In genomic region chr16:32147589-32148207, GRCm38 (mm10) we compare ENCODE assay signal across 8 mouse cellular contexts. TPM values are rescaled to one million over a fixed set of nuclear protein-coding genes. Genes with fewer than 3 reads are reported as not detected.
DNase-seq lines count a peak whose midpoint lies in the region; ATAC-seq and TF ChIP-seq lines count a peak whose summit lies in the region.

No protein-coding gene starts in this region.

- peaks cover 19% of the 10 kb centered on the region for H3K36me3 ChIP-seq in lung, postnatal 0 days (ENCODE audit: insufficient read depth, low read length)
- H3K36me3 ChIP-seq in limb, embryonic 10.5 days, result peaks cover 23% of the 10 kb centered on the region
- H3K36me3 ChIP-seq in stomach, embryonic 15.5 days, result no peaks in the 10 kb centered on the region

- no peak overlapping the region for H3K4me3 ChIP-seq in lung, postnatal 0 days (ENCODE audit: low read depth, low read length)
- peak overlapping the region; percentile 31 for H3K4me3 ChIP-seq in limb, embryonic 10.5 days
- H3K4me3 ChIP-seq in stomach, embryonic 15.5 days (replicated peaks), result no peak overlapping the region

- intact Hi-C loops in left cerebral cortex, postnatal 4 days (cut with DNase I), result no loop called here

- H3K27ac ChIP-seq in lung, postnatal 0 days (ENCODE audit: low read length), result no peak overlapping the region
- H3K27ac ChIP-seq in limb, embryonic 10.5 days, result peak overlapping the region; percentile 68
- no peak overlapping the region for H3K27ac ChIP-seq in stomach, embryonic 15.5 days

- no peak overlapping the region for H3K9ac ChIP-seq in lung, postnatal 0 days (replicated peaks; ENCODE audit: low read depth)
- H3K9ac ChIP-seq in stomach, embryonic 15.5 days, result no peak overlapping the region

- no peak for DNase-seq in cerebellum, adult 11 months
- no peak for DNase-seq in lung, postnatal 0 days (ENCODE audit: low spot score)
- no peak for DNase-seq in lung, adult 18-20 months
- peak; percentile 36 for DNase-seq in limb, embryonic 10.5 days (ENCODE audit: low spot score)
- no peak for DNase-seq in left cerebral cortex, postnatal 4 days
- no peak for DNase-seq in adrenal gland, postnatal 14 days

- ATAC-seq in cerebellum, adult (ENCODE audit: insufficient number of reproducible peaks, low FRiP score, low TSS enrichment), result peak; percentile 61; the same call in 1 of the 2 replicates
- ATAC-seq in lung, postnatal 0 days, result peak; percentile 40
- ATAC-seq in stomach, embryonic 15.5 days (ENCODE audit: insufficient read depth, low FRiP score, low read depth), result no peak

- no peak overlapping the region for H3K4me2 ChIP-seq in lung, postnatal 0 days (replicated peaks; ENCODE audit: low read depth, low read length)
- 0 out of 2 replicates have a peak overlapping the region, but pooled peaks have one; percentile 19 for H3K4me2 ChIP-seq in stomach, embryonic 15.5 days

- no peaks in the 10 kb centered on the region for H3K27me3 ChIP-seq in lung, postnatal 0 days (replicated peaks; ENCODE audit: insufficient read depth, low read length)
- H3K27me3 ChIP-seq in limb, embryonic 10.5 days (ENCODE audit: low read depth, poor library complexity, severe bottlenecking), result no peaks in the 10 kb centered on the region
- H3K27me3 ChIP-seq in stomach, embryonic 15.5 days (replicated peaks), result no peaks in the 10 kb centered on the region

- no peak for TF ChIP-seq EP300 in lung, postnatal 0 days (IDR thresholded peaks at IDR 0.05)

- WGBS in lung, postnatal 0 days, result 62% methylated on average over 10 of the region's 13 CpGs
- 57% methylated on average over 12 of the region's 13 CpGs for WGBS in limb, embryonic 10.5 days
- WGBS in stomach, embryonic 15.5 days, result 59% methylated on average over 12 of the region's 13 CpGs

- TF ChIP-seq CTCF in lung, postnatal 0 days (IDR thresholded peaks at IDR 0.05), result 0 out of 2 replicates have a peak, but pooled peaks have one; percentile 8

- H3K4me1 ChIP-seq in lung, postnatal 0 days (ENCODE audit: insufficient read depth, low read depth, low read length), result no peaks in the 10 kb centered on the region
- no peaks in the 10 kb centered on the region for H3K4me1 ChIP-seq in limb, embryonic 10.5 days
- no peaks in the 10 kb centered on the region for H3K4me1 ChIP-seq in stomach, embryonic 15.5 days

- no peaks in the 10 kb centered on the region for H3K9me3 ChIP-seq in lung, postnatal 0 days (ENCODE audit: low read length)
- H3K9me3 ChIP-seq in limb, embryonic 10.5 days (replicated peaks), result peaks cover 2% of the 10 kb centered on the region; the same call in 1 of the 2 replicates
- H3K9me3 ChIP-seq in stomach, embryonic 15.5 days, result no peaks in the 10 kb centered on the region

RNA-seq across cellular contexts. Expression of gene Nrros, which starts 17.7 kb away (rescaled TPM):
- 31.5 and 43.5 TPM in 2 replicates for polyA plus RNA-seq in lung, postnatal 0 days (2015; fragmentation: Nextera tagmentation; extraction: Ambion mirVana)
- polyA plus RNA-seq in limb, embryonic 10.5 days (2016; fragmentation: Nextera tagmentation; extraction: Ambion mirVana), result 7.5 and 9.7 TPM in 2 replicates
- 16.3 and 19.5 TPM in 2 replicates for polyA plus RNA-seq in stomach, embryonic 15.5 days (2015; fragmentation: Nextera tagmentation; extraction: Ambion mirVana)
- 1 to 10 TPM; 5.7 to 5.9 TPM for total RNA-seq in left cerebral cortex, postnatal 4 days (2021)
- 8.0 and 17.4 TPM in 2 replicates for total RNA-seq in adrenal gland, postnatal 14 days (2021)

RNA-seq across cellular contexts. Expression of gene Bex6, which starts 31.9 kb away (rescaled TPM):
- 0.18 TPM in 1 of 2 replicates, not detected in the other for polyA plus RNA-seq in lung, postnatal 0 days (2015; fragmentation: Nextera tagmentation; extraction: Ambion mirVana)
- polyA plus RNA-seq in limb, embryonic 10.5 days (2016; fragmentation: Nextera tagmentation; extraction: Ambion mirVana), result 0.25 and 0.26 TPM in 2 replicates
- polyA plus RNA-seq in stomach, embryonic 15.5 days (2015; fragmentation: Nextera tagmentation; extraction: Ambion mirVana), result 0.30 and 0.33 TPM in 2 replicates
- not detected for total RNA-seq in left cerebral cortex, postnatal 4 days (2021)
- total RNA-seq in adrenal gland, postnatal 14 days (2021), result not detected in 2 replicates

RNA-seq across cellular contexts. Expression of gene Cep19, which starts 48.1 kb away (rescaled TPM):
- 17.3 and 21.6 TPM in 2 replicates for polyA plus RNA-seq in lung, postnatal 0 days (2015; fragmentation: Nextera tagmentation; extraction: Ambion mirVana)
- 36.6 and 39.5 TPM in 2 replicates for polyA plus RNA-seq in limb, embryonic 10.5 days (2016; fragmentation: Nextera tagmentation; extraction: Ambion mirVana)
- 26.6 and 27.8 TPM in 2 replicates for polyA plus RNA-seq in stomach, embryonic 15.5 days (2015; fragmentation: Nextera tagmentation; extraction: Ambion mirVana)
- total RNA-seq in left cerebral cortex, postnatal 4 days (2021), result 10 to 100 TPM; 38.4 to 40.7 TPM
- total RNA-seq in adrenal gland, postnatal 14 days (2021), result 9.9 and 11.3 TPM in 2 replicates

RNA-seq across cellular contexts. Expression of gene Pigx, which starts 48.2 kb away (rescaled TPM):
- polyA plus RNA-seq in lung, postnatal 0 days (2015; fragmentation: Nextera tagmentation; extraction: Ambion mirVana), result 57.7 and 61.4 TPM in 2 replicates
- polyA plus RNA-seq in limb, embryonic 10.5 days (2016; fragmentation: Nextera tagmentation; extraction: Ambion mirVana), result 147 and 150 TPM in 2 replicates
- polyA plus RNA-seq in stomach, embryonic 15.5 days (2015; fragmentation: Nextera tagmentation; extraction: Ambion mirVana), result 89.0 and 91.8 TPM in 2 replicates
- total RNA-seq in left cerebral cortex, postnatal 4 days (2021), result 10 to 100 TPM; 44.1 TPM
- total RNA-seq in adrenal gland, postnatal 14 days (2021), result 36.8 and 37.7 TPM in 2 replicates
